Mouse (Mus musculus) MEL (cell line): ENCODE data around the gene Prss46. TPM values are rescaled to one million over a fixed set of nuclear protein-coding genes. Genes with fewer than 3 reads are reported as not detected.
A peak's percentile ranks its signal among the peaks of the same experiment; 100 is the strongest.

Source experiments
- DNase-seq: peaks from one replicate; pipeline ENCODE4 v3.0.0; 2011; ENCODE audit warnings: low read depth, low spot score
- H3K27ac ChIP-seq: 2 replicates; pipeline ENCODE4 v1.5.1; 2012; ENCODE audit warnings: low read depth, mild to moderate bottlenecking, control low read depth, low read length, moderate library complexity; ENCODE audit not compliant: control insufficient read depth
- H3K27me3 ChIP-seq, 2 experiments: fragments of 150-350 bp in 1 of 2; sonication (generic) in 1 of 2; 2 replicates each; pipeline ENCODE4 v1.6.1; 2012; ENCODE audit warnings: low read length in 2 of 2, mild to moderate bottlenecking in 2 of 2, improper control_type of control experiment in 1 of 2, moderate library complexity in 1 of 2; ENCODE audit not compliant: insufficient read depth in 2 of 2, control insufficient read depth in 1 of 2
- H3K36me3 ChIP-seq, 2 experiments: 2 replicates each; pipeline ENCODE4 v1.6.1; 2012 to 2014; ENCODE audit warnings: low read length in 2 of 2, improper control_type of control experiment in 1 of 2, inconsistent platforms in 1 of 2, mild to moderate bottlenecking in 1 of 2; ENCODE audit not compliant: insufficient read depth in 2 of 2, control insufficient read depth in 1 of 2
- H3K4me1 ChIP-seq, 2 experiments: fragments of 150-350 bp in 1 of 2; sonication (generic) in 1 of 2; 2 replicates each; pipeline ENCODE4 v1.6.1; 2012; ENCODE audit warnings: low read length in 2 of 2, improper control_type of control experiment in 1 of 2, mild to moderate bottlenecking in 1 of 2; ENCODE audit not compliant: insufficient read depth in 2 of 2, control insufficient read depth in 1 of 2
- H3K4me3 ChIP-seq, 2 experiments: fragments of 150-350 bp in 1 of 2; sonication (generic) in 1 of 2; 2 replicates each; pipeline ENCODE4 v1.5.1; 2012; ENCODE audit warnings: low read depth in 2 of 2, low read length in 2 of 2, mild to moderate bottlenecking in 2 of 2, moderate library complexity in 2 of 2, control low read depth in 1 of 2, improper control_type of control experiment in 1 of 2; ENCODE audit not compliant: control insufficient read depth in 1 of 2, insufficient read depth in 1 of 2
- H3K79me2 ChIP-seq: 2 replicates; pipeline ENCODE4 v1.6.1; 2012; ENCODE audit warnings: mild to moderate bottlenecking, low read length, moderate library complexity; ENCODE audit not compliant: control insufficient read depth, poor library complexity, insufficient read depth
- H3K9ac ChIP-seq: 2 replicates; pipeline ENCODE4 v1.6.1; 2012; ENCODE audit warnings: low read depth, mild to moderate bottlenecking, control low read depth, low read length, moderate library complexity; ENCODE audit not compliant: control insufficient read depth, poor library complexity, severe bottlenecking
- H3K9me3 ChIP-seq: fragments of 150-350 bp; sonication (generic); replicated peaks from 2 replicates; pipeline ENCODE4 v1.6.1; 2012; ENCODE audit warnings: mild to moderate bottlenecking, low read length, improper control_type of control experiment, moderate library complexity; ENCODE audit not compliant: insufficient read depth
- BHLHE40 ChIP-seq: IDR thresholded peaks from 2 replicates; pipeline ENCODE4 v1.6.1; 2012; ENCODE audit warnings: low read depth, mild to moderate bottlenecking, inconsistent platforms, low read length, improper control_type of control experiment, borderline replicate concordance
- CHD1 ChIP-seq: IDR thresholded peaks from 2 replicates; pipeline ENCODE4 v1.6.1; 2012; ENCODE audit warnings: low read depth, mild to moderate bottlenecking, inconsistent platforms, low read length, improper control_type of control experiment
- CTCF ChIP-seq, 3 experiments: IDR thresholded peaks in 2 of 3; conservative IDR thresholded peaks in 1 of 3; 2 replicates each; pipeline ENCODE4 v1.5.1; 2011 to 2012; ENCODE audit warnings: low read length in 3 of 3, low read depth in 2 of 3, mild to moderate bottlenecking in 2 of 3, improper control_type of control experiment in 1 of 3, inconsistent platforms in 1 of 3, mixed read lengths in 1 of 3, moderate library complexity in 1 of 3; ENCODE audit not compliant: control insufficient read depth in 1 of 3, insufficient read depth in 1 of 3, poor library complexity in 1 of 3, severe bottlenecking in 1 of 3
- EP300 ChIP-seq, 2 experiments: IDR thresholded peaks; 2 replicates each; pipeline ENCODE4 v1.6.1; 2011; ENCODE audit warnings: improper control_type of control experiment in 2 of 2, low read length in 2 of 2, low read depth in 1 of 2, mild to moderate bottlenecking in 1 of 2
- GABPA ChIP-seq: IDR thresholded peaks from 2 replicates; pipeline ENCODE4 v1.6.1; 2012; ENCODE audit warnings: low read depth, mild to moderate bottlenecking, inconsistent platforms, low read length, improper control_type of control experiment, moderate library complexity
- HCFC1 ChIP-seq: IDR thresholded peaks from 2 replicates; pipeline ENCODE4 v1.6.1; 2012; ENCODE audit warnings: low read depth, mild to moderate bottlenecking, inconsistent platforms, low read length, improper control_type of control experiment, moderate library complexity
- KAT2A ChIP-seq: conservative IDR thresholded peaks from 2 replicates; pipeline ENCODE4 v1.6.1; 2012; ENCODE audit warnings: low read depth, low read length, improper control_type of control experiment, inconsistent platforms
- NELFE ChIP-seq: IDR thresholded peaks from 2 replicates; pipeline ENCODE4 v1.6.1; 2011; ENCODE audit warnings: low read depth, low read length, improper control_type of control experiment
- NRF1 ChIP-seq: IDR thresholded peaks from 2 replicates; pipeline ENCODE4 v1.6.1; 2014; ENCODE audit warnings: low read depth, mild to moderate bottlenecking, inconsistent platforms, low read length, improper control_type of control experiment, moderate library complexity; ENCODE audit not compliant: poor library complexity, insufficient read depth, severe bottlenecking
- RAD21 ChIP-seq: IDR thresholded peaks from 2 replicates; pipeline ENCODE4 v1.6.1; 2011; ENCODE audit warnings: mild to moderate bottlenecking, low read depth, low read length, improper control_type of control experiment
- SMC3 ChIP-seq: IDR thresholded peaks from 2 replicates; pipeline ENCODE4 v1.6.1; 2011; ENCODE audit warnings: low read depth, low read length, improper control_type of control experiment
- TBP ChIP-seq: IDR thresholded peaks from 2 replicates; pipeline ENCODE4 v1.8.0; 2011; ENCODE audit warnings: low read depth, low read length, improper control_type of control experiment
- TCF12 ChIP-seq: IDR thresholded peaks from 2 replicates; pipeline ENCODE4 v1.6.1; 2014; ENCODE audit warnings: low read depth, mild to moderate bottlenecking, inconsistent platforms, low read length, improper control_type of control experiment, moderate library complexity
- USF1 ChIP-seq: IDR thresholded peaks from 2 replicates; pipeline ENCODE4 v1.6.1; 2014; ENCODE audit warnings: low read depth, mild to moderate bottlenecking, inconsistent platforms, low read length, improper control_type of control experiment, moderate library complexity
- ZMIZ1 ChIP-seq: IDR thresholded peaks from 2 replicates; pipeline ENCODE4 v1.6.1; 2012; ENCODE audit warnings: low read depth, mild to moderate bottlenecking, inconsistent platforms, low read length, improper control_type of control experiment, moderate library complexity
- polyA plus RNA-seq, 2 experiments: library from polyadenylated mRNA; stranded (reverse) in 1 of 2; unstranded in 1 of 2; fragments of >175 nt in 1 of 2; fragments of >200 nt in 1 of 2; gene quantifications; 2 replicates each; pipeline versions ENCODE4 v1.2.1 to v1.2.4; 2012; ENCODE audit warnings: low replicate concordance in 2 of 2, low read depth in 1 of 2; ENCODE audit not compliant: insufficient read length in 2 of 2, insufficient read depth in 1 of 2, missing spikeins in 1 of 2
- total RNA-seq: library from RNA; depleted of rRNA; stranded (reverse); fragments of 300-350 nt; gene quantifications from 2 replicates; pipeline ENCODE4 v1.2.3, GENCODE M21; 2012

Prss46 gene
- total and polyA plus RNA-seq, 3 experiments: not detected

DNA sequence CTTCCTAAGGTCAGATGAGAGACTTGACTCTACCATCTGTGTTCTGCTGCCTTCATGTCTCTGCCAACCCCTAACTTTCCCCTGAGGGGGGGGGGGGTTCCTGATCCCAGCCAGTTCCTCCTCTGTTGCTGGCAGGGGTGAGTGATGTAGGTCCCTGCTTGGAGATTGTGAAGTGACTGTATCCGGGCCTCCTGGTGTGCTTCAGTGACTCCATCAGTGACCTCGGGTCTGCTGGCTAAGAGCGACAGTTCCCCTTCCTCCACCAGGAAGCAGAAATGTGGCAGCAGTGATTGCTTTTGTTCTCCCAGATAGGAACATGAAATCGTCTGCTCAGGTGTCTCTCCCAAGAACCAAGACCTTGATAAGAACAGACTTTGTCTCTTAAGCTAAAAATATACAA lies 12.6 kb downstream of the Prss46 start:
- H3K27me3 ChIP-seq: no peaks in the 10 kb centered on the region

DNA sequence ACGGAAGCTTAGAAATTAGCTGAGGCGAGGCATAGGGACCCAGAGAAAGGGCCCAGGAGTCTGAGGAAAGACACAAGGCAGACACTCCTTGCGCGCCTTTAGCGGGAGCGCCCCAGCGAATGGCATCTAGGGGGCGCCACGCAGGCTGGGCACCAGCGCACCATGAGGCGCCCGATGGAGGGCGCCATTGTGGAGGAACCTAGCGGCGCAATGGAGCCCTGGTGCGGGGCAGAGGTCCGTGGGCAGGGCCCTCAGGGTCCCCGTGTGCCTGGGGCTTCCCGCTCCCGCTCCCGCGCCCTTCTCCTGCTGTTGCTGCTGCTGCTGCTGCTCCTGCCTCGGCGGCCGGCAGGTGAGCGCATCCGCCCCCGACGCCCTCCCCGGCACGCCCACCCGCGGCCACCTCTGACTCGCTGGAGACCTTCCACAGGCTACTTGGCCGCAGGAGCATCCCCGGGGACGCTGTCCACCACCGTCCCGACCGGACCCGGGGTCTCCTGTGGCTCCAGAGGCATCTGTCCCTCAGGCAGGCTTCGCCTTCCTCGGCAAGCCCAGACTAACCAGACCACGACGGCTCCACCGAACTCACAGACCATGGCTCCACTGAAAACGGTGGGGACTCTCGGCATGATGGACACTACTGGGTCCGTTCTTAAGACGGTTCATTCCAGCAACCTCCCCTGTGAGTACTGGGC lies 13.6 kb downstream of the Prss46 start, which contains the start of gene Prss50:
TSS of gene Prss50 (plus strand) at position 187 of the 692 bp plus-strand sequence.
- Histone ChIP-seq H3K27ac (no peak within 1 kb of the TSS), H3K36me3 (no peaks in the 10 kb centered on the region), H3K9me3 (no peaks in the 10 kb centered on the region), H3K27me3 (no peaks in the 10 kb centered on the region), H3K9ac (no peak within 1 kb of the TSS), H3K4me3 (no peak within 1 kb of the TSS), H3K4me1 (no peaks in the 10 kb centered on the region), H3K79me2 (no peaks in the 10 kb centered on the region)
- DNase-seq: no peak
- TF ChIP-seq EP300 (IDR thresholded peaks at IDR 0.05; ENCODE audit: low read depth in 1 of 2, low read length in 2 of 2) (no peak), CTCF (IDR thresholded peaks at IDR 0.05 in 2 of 3, conservative IDR thresholded peaks at IDR 0.05 in 1 of 3; ENCODE audit: control insufficient read depth in 1 of 3, insufficient read depth in 1 of 3, low read depth in 2 of 3, low read length in 3 of 3, poor library complexity in 1 of 3, severe bottlenecking in 1 of 3) (0 out of 6 replicates have a peak, but pooled peaks of 1 of the 3 experiments have one; percentile 1), SMC3 (no peak), GABPA (no peak), NELFE (no peak), RAD21 (no peak), HCFC1 (no peak)

More for the DNA sequence above, 12.6 kb downstream of the Prss46 start:
- TF ChIP-seq RAD21: no peak
- TF ChIP-seq EP300 (IDR thresholded peaks at IDR 0.05; ENCODE audit: low read depth in 1 of 2, low read length in 2 of 2): no peak
- no peak for TF ChIP-seq NELFE
- TF ChIP-seq ZMIZ1: no peak
- TF ChIP-seq TCF12: no peak
- TF ChIP-seq KAT2A: no peak
- no peak for TF ChIP-seq NRF1
- no peak for TF ChIP-seq TBP
- TF ChIP-seq BHLHE40: no peak
- TF ChIP-seq CHD1: no peak
- TF ChIP-seq CTCF (IDR thresholded peaks at IDR 0.05 in 2 of 3, conservative IDR thresholded peaks at IDR 0.05 in 1 of 3; ENCODE audit: control insufficient read depth in 1 of 3, insufficient read depth in 1 of 3, low read depth in 2 of 3, low read length in 3 of 3, poor library complexity in 1 of 3, severe bottlenecking in 1 of 3): no peak
- TF ChIP-seq USF1: no peak
- H3K4me3 ChIP-seq: no peak overlapping the region
- H3K4me1 ChIP-seq: no peaks in the 10 kb centered on the region
- H3K9me3 ChIP-seq: no peaks in the 10 kb centered on the region
- no peak overlapping the region for H3K27ac ChIP-seq
- no peaks in the 10 kb centered on the region for H3K79me2 ChIP-seq
- H3K36me3 ChIP-seq: no peaks in the 10 kb centered on the region
- H3K9ac ChIP-seq: no peak overlapping the region
- DNase-seq: no peak
